Mouse (Mus musculus): ENCODE results near the gene Jmjd6.

DNA sequence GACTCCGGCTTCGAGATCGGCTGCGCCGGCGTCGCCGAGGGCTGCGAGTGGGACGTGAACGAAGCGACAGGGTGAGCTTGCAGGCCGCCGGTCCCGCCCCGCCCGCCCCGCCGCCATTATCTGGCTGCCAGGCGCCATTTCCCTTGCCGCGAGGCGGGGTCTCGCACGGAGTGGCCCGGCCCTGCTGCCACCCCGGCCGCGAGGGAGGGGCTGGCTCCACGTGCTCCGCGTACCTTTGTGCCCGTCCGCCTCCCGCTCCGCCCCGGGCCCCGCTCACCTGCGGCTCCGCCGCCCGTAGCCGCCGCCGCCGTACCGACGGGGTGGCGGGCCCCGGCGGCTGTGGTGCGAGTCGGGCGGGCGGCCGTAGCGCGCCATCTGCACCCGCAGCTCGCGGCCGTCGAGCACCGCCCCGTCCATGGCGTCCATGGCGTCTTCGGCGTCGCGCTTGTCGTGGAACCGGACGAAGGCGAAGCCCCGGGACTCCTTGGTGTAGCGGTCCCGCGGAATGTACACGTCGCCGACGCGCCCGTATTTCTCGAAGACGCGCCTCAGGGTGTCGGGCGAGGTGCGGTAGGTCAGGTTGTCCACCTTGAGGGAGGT, 9.1 kb upstream of the Jmjd6 start, which contains the start of gene Mfsd11:
- TF ChIP-seq POLR2A (IDR thresholded peaks at IDR 0.05; ENCODE audit: insufficient read depth, low read depth, low read length) (no peak), CTCF (IDR thresholded peaks at IDR 0.05; ENCODE audit: insufficient read depth, low read depth, low read length) (no peak)
